ENCODE assay signal across 25 mouse cellular contexts in the genomic region with DNA sequence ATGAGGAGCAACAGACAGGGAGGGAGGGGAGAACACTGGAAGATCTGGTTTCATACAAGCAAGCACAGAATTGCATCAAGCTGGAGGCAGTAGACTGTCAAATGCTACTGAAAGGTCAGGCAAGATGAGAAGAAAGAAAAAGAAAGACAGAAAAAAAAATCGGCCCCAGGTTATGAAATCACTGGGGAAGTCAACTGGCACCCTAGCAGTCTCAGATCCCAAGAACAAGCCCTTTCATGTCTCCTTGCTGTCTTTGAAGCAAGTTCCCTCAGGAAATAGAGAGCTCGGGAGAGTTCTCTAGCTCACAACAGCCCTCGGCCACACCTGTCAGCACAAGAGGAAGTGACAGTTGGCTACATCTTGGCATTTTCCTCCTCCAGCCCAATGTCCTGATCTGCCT. TPM values are rescaled to one million over a fixed set of nuclear protein-coding genes. Genes with fewer than 3 reads are reported as not detected.
A peak's percentile ranks its signal among the peaks of the same experiment; 100 is the strongest.
DNase-seq lines count a peak whose midpoint lies in the region; ATAC-seq lines count a peak whose summit lies in the region.
"Had no signal": no experiment of that assay in that cellular context is flagged by ENCODE, and none has a peak within 500 bp of the region (broad histone marks: within the 10 kb centered on the region; RNA-seq: fewer than 3 reads in every experiment).

No protein-coding gene starts in this region.

- H3K4me1 ChIP-seq in embryonic facial prominence, embryonic 11.5 days (ENCODE audit: control insufficient read depth, insufficient read depth, low read length), result no peaks in the 10 kb centered on the region
- H3K4me1 ChIP-seq in midbrain, embryonic 16.5 days (ENCODE audit: control insufficient read depth, insufficient read depth, low read length), result peaks cover 2% of the 10 kb centered on the region; the same call in 1 of the 2 replicates
- H3K4me1 ChIP-seq: embryonic facial prominence, embryonic 13.5 days; heart, embryonic 10.5 days; heart, embryonic 13.5 days had no signal

- H3K4me2 ChIP-seq in embryonic facial prominence, embryonic 11.5 days (ENCODE audit: low read depth, low read length), result no peak overlapping the region
- H3K4me2 ChIP-seq in midbrain, embryonic 16.5 days (ENCODE audit: low read length), result no peak overlapping the region
- H3K4me2 ChIP-seq: embryonic facial prominence, embryonic 13.5 days; heart, embryonic 13.5 days; hindbrain, embryonic 14.5 days had no signal

- no peaks in the 10 kb centered on the region for H3K27me3 ChIP-seq in embryonic facial prominence, embryonic 11.5 days (ENCODE audit: control insufficient read depth, insufficient read depth, low read length)
- H3K27me3 ChIP-seq in midbrain, embryonic 16.5 days (ENCODE audit: control insufficient read depth, insufficient read depth, low read depth, low read length), result no peaks in the 10 kb centered on the region
- H3K27me3 ChIP-seq: embryonic facial prominence, embryonic 13.5 days; heart, embryonic 13.5 days had no signal

- peak; percentile 33 for DNase-seq in brain, adult 2 months (ENCODE audit: low read depth, low spot score)
- peak; percentile 26 for DNase-seq in embryonic facial prominence, embryonic 11.5 days (ENCODE audit: low spot score)
- DNase-seq in gonadal fat pad, adult 2 months (ENCODE audit: low read depth), result peak; percentile 54
- no peak for DNase-seq in cerebellum, postnatal 4 days (ENCODE audit: low spot score in 2 of 2)
- DNase-seq in cerebellum, postnatal 10 days, result no peak
- DNase-seq: adrenal gland, adult 8-10 months; adrenal gland, postnatal 25 days; cerebellum, adult 18-20 months; cerebellum, adult 9-10 months; cerebellum, postnatal 36 days; forebrain, postnatal 0 days; gastrocnemius, postnatal 25 days; heart, adult 2 months; heart, postnatal 14 days; heart, postnatal 4 days had no signal

- no peak overlapping the region for H3K4me3 ChIP-seq in embryonic facial prominence, embryonic 11.5 days (ENCODE audit: low read depth, low read length)
- no peak overlapping the region for H3K4me3 ChIP-seq in midbrain, embryonic 16.5 days (ENCODE audit: low read depth, low read length)
- H3K4me3 ChIP-seq: embryonic facial prominence, embryonic 13.5 days; heart, adult 2 months; heart, embryonic 10.5 days; heart, embryonic 13.5 days had no signal

- H3K9ac ChIP-seq in embryonic facial prominence, embryonic 11.5 days (replicated peaks; ENCODE audit: low read length), result no peak overlapping the region
- H3K9ac ChIP-seq in midbrain, embryonic 16.5 days (ENCODE audit: low read depth, low read length), result no peak overlapping the region
- H3K9ac ChIP-seq: embryonic facial prominence, embryonic 13.5 days; forebrain, postnatal 0 days; heart, embryonic 13.5 days; hindbrain, embryonic 14.5 days had no signal

- no peak for ATAC-seq in embryonic facial prominence, embryonic 11.5 days (replicated peaks; ENCODE audit: insufficient number of reproducible peaks, low FRiP score, low TSS enrichment, low read depth)
- ATAC-seq in midbrain, embryonic 16.5 days, result no peak
- ATAC-seq: activated CD4-positive, CD25-positive, alpha-beta regulatory T cell, adult 4 months; CD4-positive, CD25-positive, alpha-beta regulatory T cell, adult 4 months; forebrain, embryonic 14.5 days; forebrain, postnatal 0 days; hindbrain, postnatal 0 days; intestine, postnatal 0 days had no signal

- H3K36me3 ChIP-seq in embryonic facial prominence, embryonic 11.5 days (replicated peaks; ENCODE audit: control insufficient read depth, insufficient read depth, low read depth, low read length), result no peaks in the 10 kb centered on the region
- no peaks in the 10 kb centered on the region for H3K36me3 ChIP-seq in midbrain, embryonic 16.5 days (ENCODE audit: control insufficient read depth, insufficient read depth, low read length)
- H3K36me3 ChIP-seq: embryonic facial prominence, embryonic 13.5 days; heart, embryonic 10.5 days; heart, embryonic 13.5 days had no signal

- H3K9me3 ChIP-seq in embryonic facial prominence, embryonic 11.5 days (replicated peaks; ENCODE audit: control insufficient read depth, low read length), result no peaks in the 10 kb centered on the region; the same call in 1 of the 2 replicates
- H3K9me3 ChIP-seq in midbrain, embryonic 16.5 days (replicated peaks; ENCODE audit: control insufficient read depth, low read length, poor library complexity, severe bottlenecking), result no peaks in the 10 kb centered on the region
- H3K9me3 ChIP-seq: embryonic facial prominence, embryonic 13.5 days; heart, embryonic 10.5 days had no signal

- no peak overlapping the region for H3K27ac ChIP-seq in embryonic facial prominence, embryonic 11.5 days (replicated peaks; ENCODE audit: low read depth, low read length)
- H3K27ac ChIP-seq in midbrain, embryonic 16.5 days (ENCODE audit: low read length), result no peak overlapping the region
- H3K27ac ChIP-seq: embryonic facial prominence, embryonic 13.5 days; heart, adult 2 months; heart, embryonic 10.5 days; heart, embryonic 13.5 days; hindbrain, embryonic 14.5 days; hindbrain, postnatal 0 days had no signal

- WGBS in embryonic facial prominence, embryonic 11.5 days, result 58% methylated on average over 3 of the region's 3 CpGs
- 73% methylated on average over 3 of the region's 3 CpGs for WGBS in midbrain, embryonic 16.5 days

RNA-seq across cellular contexts. Expression of a gene that starts 33.4 kb away (rescaled TPM):
- 66.1 and 67.2 TPM in 2 replicates for polyA plus RNA-seq in embryonic facial prominence, embryonic 11.5 days (2014; fragmentation: Nextera tagmentation; extraction: Ambion mirVana)
- 14.4 and 16.9 TPM in 2 replicates for polyA plus RNA-seq in gonadal fat pad, adult 2 months (2012; rRNA removed)
- 218 and 235 TPM in 2 replicates for polyA plus RNA-seq in midbrain, embryonic 16.5 days (2015; fragmentation: Nextera tagmentation; extraction: Ambion mirVana)

Comparison
In these comparisons a context has a peak if more than half of its experiments do, and no peak if none do; other contexts are left out.
1. DNase-seq: peak in brain, adult 2 months (single experiment), embryonic facial prominence, embryonic 11.5 days (single experiment) and gonadal fat pad, adult 2 months (single experiment); none in cerebellum, postnatal 4 days (0 of 2) and cerebellum, postnatal 10 days (0 of 2).